10 mouse cellular contexts compared by ENCODE assay signal in the genomic region with DNA sequence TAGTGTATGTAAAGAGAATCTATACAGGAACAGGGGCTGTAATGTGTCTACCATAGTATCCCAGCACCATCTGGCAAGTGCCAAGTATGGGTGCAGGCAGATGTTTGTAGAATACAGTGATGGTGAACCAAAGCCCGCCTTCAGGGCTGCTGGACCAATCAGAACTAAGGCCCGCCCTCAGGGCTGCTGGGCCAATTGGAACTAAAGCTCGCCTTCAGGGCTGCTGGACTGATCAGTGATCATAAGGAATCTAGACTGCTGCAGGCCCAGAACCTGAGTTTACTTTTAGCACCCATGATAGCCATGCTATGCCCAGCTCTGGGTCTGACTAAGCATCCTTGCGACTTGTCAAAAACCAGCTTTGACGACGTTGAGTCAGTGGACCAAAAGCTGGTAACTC. TPM values are rescaled to one million over a fixed set of nuclear protein-coding genes. Genes with fewer than 3 reads are reported as not detected.
DNase-seq lines count a peak whose midpoint lies in the region; ATAC-seq and TF ChIP-seq lines count a peak whose summit lies in the region.
"Had no signal": no experiment of that assay in that cellular context is flagged by ENCODE, and none has a peak within 500 bp of the region (broad histone marks: within the 10 kb centered on the region; RNA-seq: fewer than 3 reads in every experiment).

No protein-coding gene starts in this region.

- no peaks in the 10 kb centered on the region for H3K36me3 ChIP-seq in liver, embryonic 13.5 days
- H3K36me3 ChIP-seq in liver, embryonic 12.5 days, result no peaks in the 10 kb centered on the region
- no peaks in the 10 kb centered on the region for H3K36me3 ChIP-seq in embryonic facial prominence, embryonic 11.5 days (replicated peaks; ENCODE audit: control insufficient read depth, insufficient read depth, low read depth, low read length)
- no peaks in the 10 kb centered on the region for H3K36me3 ChIP-seq in hindbrain, postnatal 0 days (ENCODE audit: insufficient read depth, low read length)
- H3K36me3 ChIP-seq in stomach, postnatal 0 days (ENCODE audit: control insufficient read depth, insufficient read depth, low read length), result no peaks in the 10 kb centered on the region

- WGBS in liver, embryonic 13.5 days (ENCODE audit: insufficient replicate concordance), result 28% methylated on average over 6 of the region's 6 CpGs
- WGBS in liver, embryonic 12.5 days (ENCODE audit: insufficient replicate concordance), result 29% methylated on average over 6 of the region's 6 CpGs
- 25% methylated on average over 6 of the region's 6 CpGs for WGBS in embryonic facial prominence, embryonic 11.5 days
- WGBS in hindbrain, postnatal 0 days, result 31% methylated on average over 6 of the region's 6 CpGs
- 30% methylated on average over 6 of the region's 6 CpGs for WGBS in stomach, postnatal 0 days

- no peaks in the 10 kb centered on the region for H3K9me3 ChIP-seq in liver, embryonic 13.5 days (replicated peaks)
- no peaks in the 10 kb centered on the region for H3K9me3 ChIP-seq in liver, embryonic 12.5 days (replicated peaks)
- no peaks in the 10 kb centered on the region for H3K9me3 ChIP-seq in embryonic facial prominence, embryonic 11.5 days (replicated peaks; ENCODE audit: control insufficient read depth, low read length)
- H3K9me3 ChIP-seq in hindbrain, postnatal 0 days (ENCODE audit: low read length), result no peaks in the 10 kb centered on the region
- H3K9me3 ChIP-seq in stomach, postnatal 0 days (ENCODE audit: control insufficient read depth, low read length), result no peaks in the 10 kb centered on the region

- TF ChIP-seq EP300 in stomach, postnatal 0 days (optimal IDR thresholded peaks at IDR 0.05), result no peak

- H3K9ac ChIP-seq in liver, embryonic 13.5 days, result no peak overlapping the region
- H3K9ac ChIP-seq in liver, embryonic 12.5 days, result no peak overlapping the region
- no peak overlapping the region for H3K9ac ChIP-seq in embryonic facial prominence, embryonic 11.5 days (replicated peaks; ENCODE audit: low read length)
- H3K9ac ChIP-seq in hindbrain, postnatal 0 days (replicated peaks; ENCODE audit: low read length), result no peak overlapping the region
- H3K9ac ChIP-seq in stomach, postnatal 0 days (ENCODE audit: low read length), result no peak overlapping the region

- no peak overlapping the region for H3K4me3 ChIP-seq in liver, embryonic 13.5 days (replicated peaks)
- no peak overlapping the region for H3K4me3 ChIP-seq in liver, embryonic 12.5 days
- no peak overlapping the region for H3K4me3 ChIP-seq in embryonic facial prominence, embryonic 11.5 days (ENCODE audit: low read depth, low read length)
- H3K4me3 ChIP-seq in hindbrain, postnatal 0 days (ENCODE audit: low read length), result no peak overlapping the region
- no peak overlapping the region for H3K4me3 ChIP-seq in stomach, postnatal 0 days (ENCODE audit: low read depth, low read length)

- DNase-seq in liver, embryonic 13.5 days, result no peak
- peak; percentile 27 for DNase-seq in embryonic facial prominence, embryonic 11.5 days (ENCODE audit: low spot score)
- peak; percentile 35 for DNase-seq in hindbrain, postnatal 0 days (ENCODE audit: low spot score)
- DNase-seq in stomach, postnatal 0 days (ENCODE audit: low spot score), result no peak
- no peak for DNase-seq in frontal cortex, postnatal 14 days (ENCODE audit: low spot score in 2 of 2)
- DNase-seq: right cerebral cortex, postnatal 25 days had no signal

- no peaks in the 10 kb centered on the region for H3K27me3 ChIP-seq in liver, embryonic 13.5 days
- peaks cover 18% of the 10 kb centered on the region for H3K27me3 ChIP-seq in liver, embryonic 12.5 days (replicated peaks)
- no peaks in the 10 kb centered on the region; the same call in 1 of the 2 replicates for H3K27me3 ChIP-seq in embryonic facial prominence, embryonic 11.5 days (ENCODE audit: control insufficient read depth, insufficient read depth, low read length)
- H3K27me3 ChIP-seq in hindbrain, postnatal 0 days (ENCODE audit: insufficient read depth, low read length), result no peaks in the 10 kb centered on the region
- H3K27me3 ChIP-seq in stomach, postnatal 0 days (ENCODE audit: control insufficient read depth, insufficient read depth, low read length), result no peaks in the 10 kb centered on the region

- peak; percentile 48; the same call in 1 of the 2 replicates for ATAC-seq in liver, embryonic 13.5 days (ENCODE audit: low read depth)
- no peak for ATAC-seq in liver, embryonic 12.5 days
- no peak; the same call in 1 of the 2 replicates for ATAC-seq in embryonic facial prominence, embryonic 11.5 days (replicated peaks; ENCODE audit: insufficient number of reproducible peaks, low FRiP score, low TSS enrichment, low read depth)
- ATAC-seq in hindbrain, postnatal 0 days, result peak; percentile 62; the same call in 1 of the 2 replicates
- 0 out of 2 replicates have a peak, but pooled peaks have one; percentile 38 for ATAC-seq in stomach, postnatal 0 days (ENCODE audit: low FRiP score, low TSS enrichment)
- ATAC-seq in cerebellum, adult (ENCODE audit: insufficient number of reproducible peaks, low FRiP score, low TSS enrichment), result no peak

- H3K4me1 ChIP-seq in liver, embryonic 13.5 days (replicated peaks), result no peaks in the 10 kb centered on the region
- no peaks in the 10 kb centered on the region for H3K4me1 ChIP-seq in liver, embryonic 12.5 days
- no peaks in the 10 kb centered on the region for H3K4me1 ChIP-seq in embryonic facial prominence, embryonic 11.5 days (ENCODE audit: control insufficient read depth, insufficient read depth, low read length)
- H3K4me1 ChIP-seq in hindbrain, postnatal 0 days (ENCODE audit: insufficient read depth, low read length), result 0 out of 2 replicates have a peak, but pooled peaks cover 2% of the 10 kb centered on the region
- H3K4me1 ChIP-seq in stomach, postnatal 0 days (replicated peaks; ENCODE audit: control insufficient read depth, insufficient read depth), result no peaks in the 10 kb centered on the region

- no peak overlapping the region for H3K4me2 ChIP-seq in liver, embryonic 13.5 days
- H3K4me2 ChIP-seq in liver, embryonic 12.5 days, result no peak overlapping the region
- no peak overlapping the region for H3K4me2 ChIP-seq in embryonic facial prominence, embryonic 11.5 days (ENCODE audit: low read depth, low read length)
- H3K4me2 ChIP-seq in hindbrain, postnatal 0 days (ENCODE audit: low read depth, low read length), result 0 out of 2 replicates have a peak overlapping the region, but pooled peaks have one; percentile 3
- H3K4me2 ChIP-seq in stomach, postnatal 0 days (replicated peaks; ENCODE audit: low read depth), result no peak overlapping the region
- H3K4me2 ChIP-seq: liver, embryonic 11.5 days had no signal

- TF ChIP-seq CTCF in hindbrain, postnatal 0 days (IDR thresholded peaks at IDR 0.05; ENCODE audit: low read depth), result no peak
- no peak for TF ChIP-seq CTCF in stomach, postnatal 0 days (IDR thresholded peaks at IDR 0.05; ENCODE audit: low read depth)

- H3K27ac ChIP-seq in liver, embryonic 13.5 days, result no peak overlapping the region
- H3K27ac ChIP-seq in liver, embryonic 12.5 days, result no peak overlapping the region
- no peak overlapping the region for H3K27ac ChIP-seq in embryonic facial prominence, embryonic 11.5 days (replicated peaks; ENCODE audit: low read depth, low read length)
- H3K27ac ChIP-seq in hindbrain, postnatal 0 days, result no peak overlapping the region
- H3K27ac ChIP-seq in stomach, postnatal 0 days (replicated peaks), result no peak overlapping the region

RNA-seq across cellular contexts. Expression of gene Oas2, which starts 12.2 kb away (rescaled TPM):
- polyA plus RNA-seq in liver, embryonic 13.5 days (2015; fragmentation: Nextera tagmentation; extraction: Ambion mirVana), result 0.25 and 0.34 TPM in 2 replicates
- polyA plus RNA-seq in liver, embryonic 12.5 days (2016; fragmentation: Nextera tagmentation; extraction: Ambion mirVana), result 0.26 and 0.37 TPM in 2 replicates
- 0.17 and 0.43 TPM in 2 replicates for polyA plus RNA-seq in embryonic facial prominence, embryonic 11.5 days (2014; fragmentation: Nextera tagmentation; extraction: Ambion mirVana)
- 0.43 and 1.3 TPM in 2 replicates for total RNA-seq in hindbrain, postnatal 0 days (2014; rRNA removed)
- polyA plus RNA-seq in hindbrain, postnatal 0 days (2015; fragmentation: Nextera tagmentation; extraction: Ambion mirVana), result 0.24 and 0.45 TPM in 2 replicates
- polyA plus RNA-seq in stomach, postnatal 0 days (2015; fragmentation: Nextera tagmentation; extraction: Ambion mirVana), result 0.59 and 0.74 TPM in 2 replicates

RNA-seq across cellular contexts. Expression of gene Oas3, which starts 15.6 kb away (rescaled TPM):
- 0.12 and 0.17 TPM in 2 replicates for polyA plus RNA-seq in liver, embryonic 13.5 days (2015; fragmentation: Nextera tagmentation; extraction: Ambion mirVana)
- 0.05 and 0.07 TPM in 2 replicates for polyA plus RNA-seq in liver, embryonic 12.5 days (2016; fragmentation: Nextera tagmentation; extraction: Ambion mirVana)
- not detected in 2 replicates for polyA plus RNA-seq in embryonic facial prominence, embryonic 11.5 days (2014; fragmentation: Nextera tagmentation; extraction: Ambion mirVana)
- 0.31 and 0.50 TPM in 2 replicates for total RNA-seq in hindbrain, postnatal 0 days (2014; rRNA removed)
- 0.43 and 0.58 TPM in 2 replicates for polyA plus RNA-seq in hindbrain, postnatal 0 days (2015; fragmentation: Nextera tagmentation; extraction: Ambion mirVana)
- polyA plus RNA-seq in stomach, postnatal 0 days (2015; fragmentation: Nextera tagmentation; extraction: Ambion mirVana), result 0.40 and 0.41 TPM in 2 replicates

RNA-seq across cellular contexts. Expression of gene Oas1e, which starts 33.4 kb away (rescaled TPM):
- polyA plus RNA-seq in liver, embryonic 13.5 days (2015; fragmentation: Nextera tagmentation; extraction: Ambion mirVana), result not detected in 2 replicates
- polyA plus RNA-seq in liver, embryonic 12.5 days (2016; fragmentation: Nextera tagmentation; extraction: Ambion mirVana), result not detected in 2 replicates
- not detected in 2 replicates for polyA plus RNA-seq in embryonic facial prominence, embryonic 11.5 days (2014; fragmentation: Nextera tagmentation; extraction: Ambion mirVana)
- total RNA-seq in hindbrain, postnatal 0 days (2014; rRNA removed), result 0.26 TPM in 1 of 2 replicates, not detected in the other
- polyA plus RNA-seq in hindbrain, postnatal 0 days (2015; fragmentation: Nextera tagmentation; extraction: Ambion mirVana), result 0.42 and 0.90 TPM in 2 replicates
- polyA plus RNA-seq in stomach, postnatal 0 days (2015; fragmentation: Nextera tagmentation; extraction: Ambion mirVana), result not detected in 2 replicates
- total RNA-seq: heart, postnatal 14 days had no signal
- polyA plus RNA-seq: liver, embryonic 11.5 days had no signal

RNA-seq across cellular contexts. Expression of gene Dtx1, which starts 50.2 kb away (rescaled TPM):
- 0.21 and 0.53 TPM in 2 replicates for polyA plus RNA-seq in liver, embryonic 13.5 days (2015; fragmentation: Nextera tagmentation; extraction: Ambion mirVana)
- 0.37 and 0.67 TPM in 2 replicates for polyA plus RNA-seq in liver, embryonic 12.5 days (2016; fragmentation: Nextera tagmentation; extraction: Ambion mirVana)
- polyA plus RNA-seq in embryonic facial prominence, embryonic 11.5 days (2014; fragmentation: Nextera tagmentation; extraction: Ambion mirVana), result 3.3 TPM in 2 replicates
- total RNA-seq in hindbrain, postnatal 0 days (2014; rRNA removed), result 230 and 246 TPM in 2 replicates
- polyA plus RNA-seq in hindbrain, postnatal 0 days (2015; fragmentation: Nextera tagmentation; extraction: Ambion mirVana), result 51.4 and 52.9 TPM in 2 replicates
- polyA plus RNA-seq in stomach, postnatal 0 days (2015; fragmentation: Nextera tagmentation; extraction: Ambion mirVana), result 2.0 and 3.1 TPM in 2 replicates

RNA-seq across cellular contexts. Expression of gene Oas1c, which starts 50.4 kb away (rescaled TPM):
- 0.08 and 0.22 TPM in 2 replicates for polyA plus RNA-seq in liver, embryonic 13.5 days (2015; fragmentation: Nextera tagmentation; extraction: Ambion mirVana)
- 0.20 and 0.24 TPM in 2 replicates for polyA plus RNA-seq in liver, embryonic 12.5 days (2016; fragmentation: Nextera tagmentation; extraction: Ambion mirVana)
- polyA plus RNA-seq in embryonic facial prominence, embryonic 11.5 days (2014; fragmentation: Nextera tagmentation; extraction: Ambion mirVana), result 0.24 and 0.27 TPM in 2 replicates
- 0.58 and 1.2 TPM in 2 replicates for total RNA-seq in hindbrain, postnatal 0 days (2014; rRNA removed)
- 0.61 and 0.64 TPM in 2 replicates for polyA plus RNA-seq in hindbrain, postnatal 0 days (2015; fragmentation: Nextera tagmentation; extraction: Ambion mirVana)
- 1.1 and 1.2 TPM in 2 replicates for polyA plus RNA-seq in stomach, postnatal 0 days (2015; fragmentation: Nextera tagmentation; extraction: Ambion mirVana)

Comparison
In these comparisons a context has a peak if more than half of its experiments do, and no peak if none do; other contexts are left out.
1. ATAC-seq: peak in liver, embryonic 13.5 days (single experiment), hindbrain, postnatal 0 days (single experiment) and stomach, postnatal 0 days (single experiment); none in liver, embryonic 12.5 days (single experiment), embryonic facial prominence, embryonic 11.5 days (single experiment) and cerebellum, adult (single experiment).
2. DNase-seq: peak in embryonic facial prominence, embryonic 11.5 days (single experiment) and hindbrain, postnatal 0 days (single experiment); none in liver, embryonic 13.5 days (single experiment), stomach, postnatal 0 days (single experiment) and frontal cortex, postnatal 14 days (0 of 2).